Mouse (Mus musculus): ENCODE data around the gene Ccdc80. TPM values are rescaled to one million over a fixed set of nuclear protein-coding genes. Genes with fewer than 3 reads are reported as not detected.

Ccdc80 gene
- total RNA-seq (2021): 10 to 100 TPM; 48.8 to 52.1 TPM
- long read RNA-seq, experiment 1, full-length matches to known transcripts: 25 of 33 reads
- long read RNA-seq, experiment 1, partial matches to known transcripts: 7 of 33 reads
- long read RNA-seq, experiment 1, other reads (novel, unspliced or antisense): 1 of 33 reads
- long read RNA-seq, experiment 2, full-length matches to known transcripts: 10 of 16 reads
- long read RNA-seq, experiment 2, partial matches to known transcripts: 5 of 16 reads
- long read RNA-seq, experiment 2, other reads (novel, unspliced or antisense): 1 of 16 reads

- peak; percentile 53 to 78 for DNase-seq
Observed at GRCm38 (mm10) chr16:45093137-45093731, at the start of gene Ccdc80. Gene Ccdc80, plus strand, starts transcription at chr16:45093402.

- DNase-seq: no peak
Observed at GRCm38 (mm10) chr16:45044844-45045243, 48.4 kb upstream of the Ccdc80 start.

GRCm38 (mm10) chr16:45057222-45057621 lies 36.0 kb upstream of the Ccdc80 start:
- DNase-seq: no peak

GRCm38 (mm10) chr16:45057922-45058321 lies 35.3 kb upstream of the Ccdc80 start:
- no peak for DNase-seq

GRCm38 (mm10) chr16:45061140-45061539 lies 32.1 kb upstream of the Ccdc80 start:
- DNase-seq: peak; percentile 25 to 29

- peak; percentile 83 to 93 for DNase-seq
Observed at GRCm38 (mm10) chr16:45070383-45071083, 22.7 kb upstream of the Ccdc80 start.

GRCm38 (mm10) chr16:45071424-45071823 lies 21.8 kb upstream of the Ccdc80 start:
- DNase-seq: no peak

- no peak for DNase-seq
Observed at GRCm38 (mm10) chr16:45077517-45078080, 15.6 kb upstream of the Ccdc80 start.

- DNase-seq: no peak
Observed at GRCm38 (mm10) chr16:45079322-45079721, 13.9 kb upstream of the Ccdc80 start.

- no peak for DNase-seq
Observed at GRCm38 (mm10) chr16:45088842-45089241, 4.4 kb upstream of the Ccdc80 start.

- peak; percentile 82 to 91 for DNase-seq
Observed at GRCm38 (mm10) chr16:45090005-45090404, 3.2 kb upstream of the Ccdc80 start.

GRCm38 (mm10) chr16:45094136-45094756 lies 1.0 kb downstream of the Ccdc80 start:
- peak in 1 of 2 experiments; percentile 67 for DNase-seq

GRCm38 (mm10) chr16:45095030-45095429 lies 1.8 kb downstream of the Ccdc80 start:
- DNase-seq: peak in 1 of 2 experiments; percentile 40

- DNase-seq: peak; percentile 27 to 49
Observed at GRCm38 (mm10) chr16:45095561-45096482, 2.6 kb downstream of the Ccdc80 start.

- peak; percentile 47 to 57 for DNase-seq
Observed at GRCm38 (mm10) chr16:45097467-45097866, 4.3 kb downstream of the Ccdc80 start.

- DNase-seq: no peak
Observed at GRCm38 (mm10) chr16:45098186-45098885, 5.1 kb downstream of the Ccdc80 start.

- DNase-seq: peak in 1 of 2 experiments; percentile 37
Observed at GRCm38 (mm10) chr16:45098886-45099210, 5.6 kb downstream of the Ccdc80 start.

- peak; percentile 73 to 74 for DNase-seq
Observed at GRCm38 (mm10) chr16:45100892-45101291, 7.7 kb downstream of the Ccdc80 start.

- no peak for DNase-seq
Observed at GRCm38 (mm10) chr16:45104993-45105392, 11.8 kb downstream of the Ccdc80 start.

- DNase-seq: no peak
Observed at GRCm38 (mm10) chr16:45108203-45108878, 15.1 kb downstream of the Ccdc80 start.
